Mouse (Mus musculus) CD8-positive naive resting alpha-beta T cell, adult 57 days (primary cell): ENCODE data around the gene Abca3. TPM values are rescaled to one million over a fixed set of nuclear protein-coding genes. Genes with fewer than 3 reads are reported as not detected.

ENCODE experiments used
- total RNA-seq: library from RNA; stranded (reverse); gene quantifications from one replicate; pipeline ENCODE4 v1.2.4, GENCODE M21; 2023

Abca3 gene
- 49.1 TPM for total RNA-seq

DNA sequence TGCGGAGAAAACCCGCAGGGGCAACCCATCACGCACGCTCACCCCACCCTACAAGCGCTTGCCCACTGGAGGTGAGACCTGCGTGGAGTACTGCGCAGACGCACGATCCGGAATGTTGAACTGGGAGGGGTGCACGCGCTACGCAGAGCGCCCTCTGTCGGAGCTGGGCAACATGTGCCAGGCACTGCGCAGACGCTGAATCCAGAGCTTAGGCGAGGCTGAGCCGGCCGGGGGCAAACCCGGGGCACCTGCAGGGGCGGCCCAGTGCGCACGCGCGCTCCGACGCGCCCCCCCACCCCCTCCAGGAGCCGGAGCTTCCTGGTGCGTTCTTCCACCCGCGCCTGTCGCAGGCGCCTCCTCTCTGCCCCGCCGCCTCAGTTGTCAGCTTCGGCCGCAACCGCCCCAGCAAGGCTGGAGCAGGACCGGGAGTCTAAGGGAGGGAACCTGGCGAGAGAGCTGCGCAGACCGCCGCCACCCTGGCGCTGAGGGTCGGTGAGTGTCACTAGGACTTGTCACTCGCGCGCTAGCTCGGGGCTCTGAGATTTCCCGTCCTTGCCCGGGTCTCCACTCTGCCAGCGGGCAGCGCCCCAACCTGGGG, at the start of gene Abca3:
Gene Abca3 (plus strand): TSS at position 191 of the 598 bp plus-strand sequence.

DNA sequence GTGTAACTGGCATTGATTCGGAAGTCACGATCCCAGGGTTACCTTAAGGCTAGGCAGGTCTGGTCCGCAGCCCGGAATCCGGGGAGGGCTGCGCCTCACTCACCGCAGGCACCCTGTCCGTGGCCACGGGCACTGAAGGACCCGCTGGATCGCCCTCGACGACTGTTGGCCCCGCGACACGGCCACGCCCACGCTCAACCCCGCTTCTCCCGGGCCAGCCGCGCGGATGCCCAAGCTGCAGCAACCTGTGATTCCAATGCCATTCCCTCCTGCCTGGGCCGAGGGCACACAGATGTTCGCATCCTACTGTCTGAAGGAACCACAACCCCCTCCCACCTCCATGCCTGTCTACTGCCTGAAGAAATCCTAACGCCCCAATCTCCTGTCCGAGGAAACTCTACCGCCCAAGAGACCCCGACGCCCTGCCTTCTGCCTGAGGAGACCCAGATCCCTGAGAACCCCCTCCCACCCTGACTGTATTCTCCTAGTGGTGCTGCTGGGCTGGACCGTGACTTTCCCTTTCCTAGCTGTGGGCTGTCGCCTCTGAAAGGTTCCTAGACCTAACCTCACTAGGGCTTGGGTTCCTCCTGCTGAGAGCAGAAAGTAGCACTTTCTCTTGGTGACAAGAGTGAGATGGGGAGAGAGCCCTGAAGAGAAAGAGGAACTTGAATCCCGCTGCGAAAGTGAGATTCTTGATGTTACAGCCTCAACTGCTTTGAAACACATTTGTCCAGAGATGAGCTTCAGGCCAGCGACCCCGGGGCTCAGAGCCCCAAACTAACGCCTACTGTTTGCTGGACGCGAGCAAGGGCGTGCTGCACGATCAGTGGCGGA, 607 bp upstream of the Abca3 start, which contains the start of gene Abca17:
Gene Abca17 (minus strand): TSS at position 143 of the 834 bp plus-strand sequence.

GRCm38 (mm10) chr17:24414230-24414976, 62.7 kb downstream of the Abca3 start, which contains the start of gene Rnps1:
Gene Rnps1, plus strand, starts transcription at chr17:24414565.

GRCm38 (mm10) chr17:24426471-24427169, 74.9 kb downstream of the Abca3 start, which contains the start of gene Eci1:
Gene Eci1, plus strand, starts transcription at chr17:24426641.

DNA sequence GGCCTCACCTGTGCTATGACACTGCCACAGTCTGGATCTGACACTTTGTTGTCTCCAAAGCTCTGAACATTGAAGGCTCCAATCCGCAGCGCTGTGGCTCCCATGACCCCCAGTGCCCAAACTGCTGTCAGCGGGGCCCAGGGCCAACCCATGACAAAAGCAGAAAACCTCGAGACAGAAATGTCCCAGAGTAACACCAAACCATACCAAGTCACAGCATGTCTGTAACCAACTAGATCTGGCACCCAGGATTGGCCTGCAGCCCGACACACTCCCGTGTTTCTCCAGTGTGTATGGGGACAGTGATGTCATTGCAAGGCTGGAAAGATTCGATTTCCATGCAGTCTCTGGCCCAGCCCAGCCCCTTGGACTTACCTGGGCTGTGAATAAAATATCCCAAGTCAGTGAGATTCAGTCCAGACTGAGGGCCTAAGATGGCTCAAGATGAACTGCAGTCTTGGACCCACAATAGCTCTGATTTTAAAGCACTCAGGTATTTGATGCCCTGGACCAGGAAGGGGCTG, 90.9 kb downstream of the Abca3 start, which contains the start of gene Dnase1l2:
Gene Dnase1l2 (minus strand): TSS at position 474 of the 524 bp plus-strand sequence.

Other genes starting within 250 kb of the Abca3 start
- 80.3 TPM for gene Pdpk1, start 201.0 kb upstream of the Abca3 start, total RNA-seq
- 27.2 TPM for gene Amdhd2, start 188.2 kb upstream of the Abca3 start, total RNA-seq
- 183 TPM for gene Atp6v0c, start 182.2 kb upstream of the Abca3 start, total RNA-seq
- 0.46 TPM for gene Tbc1d24, start 146.4 kb upstream of the Abca3 start, total RNA-seq
- gene Ntn3, start 142.4 kb upstream of the Abca3 start, total RNA-seq: not detected
- 7.6 TPM for gene Tedc2, start 131.1 kb upstream of the Abca3 start, total RNA-seq
- gene Ccnf, start 100.5 kb upstream of the Abca3 start, total RNA-seq: 5.2 TPM
- 0.12 TPM for gene Abca17, start 882 bp upstream of the Abca3 start, total RNA-seq
- gene Rnps1, start 62.6 kb downstream of the Abca3 start, total RNA-seq: 150 TPM
- 14.9 TPM for gene Eci1, start 74.7 kb downstream of the Abca3 start, total RNA-seq
- gene Dnase1l2, start 91.2 kb downstream of the Abca3 start, total RNA-seq: 4.8 TPM
- 73.9 TPM for gene E4f1, start 118.4 kb downstream of the Abca3 start, total RNA-seq
- 14.1 TPM for gene Pgp, start 118.4 kb downstream of the Abca3 start, total RNA-seq
- 0.80 TPM for gene Bricd5, start 121.9 kb downstream of the Abca3 start, total RNA-seq
- gene Mlst8, start 127.1 kb downstream of the Abca3 start, total RNA-seq: 23.8 TPM
- not detected for gene Caskin1, start 136.7 kb downstream of the Abca3 start, total RNA-seq
- gene Traf7, start 176.0 kb downstream of the Abca3 start, total RNA-seq: 183 TPM
- gene Rab26, start 182.3 kb downstream of the Abca3 start, total RNA-seq: 2.7 TPM
- gene Pkd1, start 197.9 kb downstream of the Abca3 start, total RNA-seq: 74.3 TPM